In the genomic region with DNA sequence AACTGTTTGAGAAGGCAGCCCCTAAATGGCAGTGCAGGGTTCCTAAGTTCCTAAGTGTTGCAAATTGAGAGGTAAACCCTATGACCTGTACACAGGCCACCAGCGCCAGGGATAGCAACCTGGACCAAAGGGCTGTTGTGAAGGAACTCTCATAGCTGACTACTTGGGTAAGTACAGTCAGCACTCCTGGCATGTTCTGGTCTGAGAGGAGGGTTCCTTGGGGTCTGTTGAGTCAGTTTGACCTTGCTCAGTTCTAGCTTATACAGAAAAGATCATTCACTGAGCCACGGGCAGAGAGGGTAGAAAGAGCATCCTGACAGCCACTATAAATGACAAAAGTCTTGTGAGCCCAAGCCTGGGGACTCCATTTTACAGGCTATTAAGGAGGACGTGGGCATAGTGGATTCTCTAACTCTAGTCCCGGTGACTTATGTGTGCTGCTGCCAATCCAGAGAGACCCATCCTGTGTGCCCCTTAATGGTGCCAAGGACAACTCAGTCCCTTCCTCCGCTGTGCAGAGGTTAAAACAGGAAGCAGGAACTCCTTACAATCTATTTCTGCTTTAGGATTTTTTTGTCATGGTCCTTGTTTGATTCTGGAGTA, we compare ENCODE assay signal across 13 mouse cellular contexts.
A peak's percentile ranks its signal among the peaks of the same experiment; 100 is the strongest.
DNase-seq lines count a peak whose midpoint lies in the region; ATAC-seq and TF ChIP-seq lines count a peak whose summit lies in the region.
"Had no signal": no experiment of that assay in that cellular context is flagged by ENCODE, and none has a peak within 500 bp of the region (broad histone marks: within the 10 kb centered on the region; RNA-seq: fewer than 3 reads in every experiment).

No protein-coding gene starts in this region.

- DNase-seq in cerebellum, adult 2 months = peak in 1 of 2 experiments; percentile 49
- no peak for DNase-seq in cerebellum, postnatal 4 days (ENCODE audit: low spot score in 2 of 2)
- peak; percentile 9 for DNase-seq in embryo, embryonic 11 days
- peak; percentile 25 for DNase-seq in hindbrain, embryonic 14.5 days (ENCODE audit: low spot score)
- peak; percentile 17 for DNase-seq in neural tube, embryonic 11.5 days (ENCODE audit: low spot score)
- DNase-seq in liver, embryonic 11.5 days (ENCODE audit: low spot score) = no peak
- no peak for DNase-seq in gastrocnemius, postnatal 25 days
- no peak for DNase-seq in left cerebral cortex, adult 18-20 months (ENCODE audit: low spot score in 2 of 2)
- DNase-seq: liver, embryonic 13.5 days; thymus, postnatal 14 days had no signal

- H3K27ac ChIP-seq in cerebellum, adult 2 months (ENCODE audit: insufficient read depth, low read length) = peak overlapping the region; percentile 48
- no peak overlapping the region for H3K27ac ChIP-seq in hindbrain, embryonic 14.5 days
- no peak overlapping the region for H3K27ac ChIP-seq in neural tube, embryonic 11.5 days (ENCODE audit: low read depth, low read length)
- no peak overlapping the region for H3K27ac ChIP-seq in liver, embryonic 11.5 days (ENCODE audit: low read depth, low read length)
- H3K27ac ChIP-seq: liver, embryonic 13.5 days had no signal

- H3K4me1 ChIP-seq in cerebellum, adult 2 months (ENCODE audit: control insufficient read depth, insufficient read depth, low read length) = peaks cover 8% of the 10 kb centered on the region; the same call in 1 of the 2 replicates
- H3K4me1 ChIP-seq in hindbrain, embryonic 14.5 days (replicated peaks; ENCODE audit: control insufficient read depth, insufficient read depth, low read length) = no peaks in the 10 kb centered on the region
- no peaks in the 10 kb centered on the region for H3K4me1 ChIP-seq in neural tube, embryonic 11.5 days (ENCODE audit: control insufficient read depth, insufficient read depth, low read length)
- no peaks in the 10 kb centered on the region for H3K4me1 ChIP-seq in liver, embryonic 11.5 days (replicated peaks; ENCODE audit: control insufficient read depth, insufficient read depth, low read length)
- H3K4me1 ChIP-seq: liver, embryonic 13.5 days had no signal

- H3K4me2 ChIP-seq in hindbrain, embryonic 14.5 days (replicated peaks) = peak overlapping the region; percentile 87
- H3K4me2 ChIP-seq in neural tube, embryonic 11.5 days (ENCODE audit: low read depth) = no peak overlapping the region
- H3K4me2 ChIP-seq in liver, embryonic 11.5 days = no peak overlapping the region
- H3K4me2 ChIP-seq: liver, embryonic 13.5 days had no signal

- no peaks in the 10 kb centered on the region for H3K36me3 ChIP-seq in hindbrain, embryonic 14.5 days (replicated peaks; ENCODE audit: control insufficient read depth, insufficient read depth)
- no peaks in the 10 kb centered on the region for H3K36me3 ChIP-seq in neural tube, embryonic 11.5 days (ENCODE audit: control insufficient read depth, insufficient read depth, low read length)
- no peaks in the 10 kb centered on the region for H3K36me3 ChIP-seq in liver, embryonic 11.5 days (ENCODE audit: control insufficient read depth, insufficient read depth, low read length)
- H3K36me3 ChIP-seq: G1E; heart, embryonic 12.5 days; liver, embryonic 13.5 days had no signal

- no peak for TF ChIP-seq CTCF in cerebellum, adult 2 months (IDR thresholded peaks at IDR 0.05; ENCODE audit: borderline replicate concordance, insufficient read depth, low read depth, low read length)

- no peak overlapping the region for H3K9ac ChIP-seq in hindbrain, embryonic 14.5 days
- H3K9ac ChIP-seq in neural tube, embryonic 11.5 days (ENCODE audit: low read length) = no peak overlapping the region
- no peak overlapping the region for H3K9ac ChIP-seq in liver, embryonic 11.5 days (ENCODE audit: low read depth, low read length)
- H3K9ac ChIP-seq: heart, embryonic 12.5 days; liver, embryonic 13.5 days had no signal

- TF ChIP-seq POLR2A in cerebellum, adult 2 months (IDR thresholded peaks at IDR 0.05; ENCODE audit: borderline replicate concordance, insufficient read depth, low read length) = no peak

- H3K27me3 ChIP-seq in cerebellum, adult 2 months (ENCODE audit: control insufficient read depth, insufficient read depth, low read length) = no peaks in the 10 kb centered on the region
- H3K27me3 ChIP-seq in hindbrain, embryonic 14.5 days (ENCODE audit: control insufficient read depth, insufficient read depth, low read length) = peaks cover 6% of the 10 kb centered on the region; the same call in 1 of the 2 replicates
- peaks cover 26% of the 10 kb centered on the region for H3K27me3 ChIP-seq in neural tube, embryonic 11.5 days (ENCODE audit: control insufficient read depth, insufficient read depth, low read length)
- H3K27me3 ChIP-seq in liver, embryonic 11.5 days (replicated peaks; ENCODE audit: control insufficient read depth, insufficient read depth, low read length) = peaks cover 66% of the 10 kb centered on the region

- peak overlapping the region; percentile 48 for H3K4me3 ChIP-seq in cerebellum, adult 2 months (replicated peaks; ENCODE audit: insufficient read depth, low read depth, low read length)
- H3K4me3 ChIP-seq in hindbrain, embryonic 14.5 days (replicated peaks; ENCODE audit: low read length) = no peak overlapping the region
- no peak overlapping the region for H3K4me3 ChIP-seq in neural tube, embryonic 11.5 days (ENCODE audit: low read depth, low read length)
- H3K4me3 ChIP-seq in liver, embryonic 11.5 days (ENCODE audit: low read depth, low read length) = no peak overlapping the region
- H3K4me3 ChIP-seq: liver, embryonic 13.5 days had no signal

- ATAC-seq in hindbrain, embryonic 14.5 days (ENCODE audit: low FRiP score) = no peak
- no peak for ATAC-seq in neural tube, embryonic 11.5 days (ENCODE audit: insufficient read depth, low FRiP score, low TSS enrichment)
- no peak for ATAC-seq in liver, embryonic 11.5 days (replicated peaks; ENCODE audit: low FRiP score)
- ATAC-seq: intestine, embryonic 16.5 days had no signal

- WGBS in cerebellum, adult 2 months = 22% methylated on average over 5 of the region's 5 CpGs
- WGBS in hindbrain, embryonic 14.5 days = 21% methylated on average over 5 of the region's 5 CpGs
- WGBS in neural tube, embryonic 11.5 days = 13% methylated on average over 5 of the region's 5 CpGs
- 23% methylated on average over 5 of the region's 5 CpGs for WGBS in liver, embryonic 11.5 days

- H3K9me3 ChIP-seq in hindbrain, embryonic 14.5 days (ENCODE audit: control insufficient read depth, low read length) = no peaks in the 10 kb centered on the region
- H3K9me3 ChIP-seq in neural tube, embryonic 11.5 days (ENCODE audit: control insufficient read depth, low read length) = no peaks in the 10 kb centered on the region
- H3K9me3 ChIP-seq in liver, embryonic 11.5 days (ENCODE audit: control insufficient read depth, low read length) = no peaks in the 10 kb centered on the region
- H3K9me3 ChIP-seq: G1E; heart, embryonic 12.5 days; liver, embryonic 13.5 days had no signal

Comparison
In these comparisons a context has a peak if more than half of its experiments do, and no peak if none do; other contexts are left out.
1. DNase-seq: peak in embryo, embryonic 11 days (single experiment), hindbrain, embryonic 14.5 days (single experiment) and neural tube, embryonic 11.5 days (single experiment); none in cerebellum, postnatal 4 days (0 of 2), liver, embryonic 11.5 days (single experiment), gastrocnemius, postnatal 25 days (single experiment) and left cerebral cortex, adult 18-20 months (0 of 2).